Mouse (Mus musculus) erythroblast, adult 5-6 weeks (primary cell): ENCODE results near the gene Mrgprb4. TPM values are rescaled to one million over a fixed set of nuclear protein-coding genes. Genes with fewer than 3 reads are reported as not detected.

Experiments used
- ATAC-seq: replicated peaks from 2 replicates; pipeline ENCODE4 v1.8.0; 2016; ENCODE audit warnings: moderate number of reproducible peaks, mild to moderate bottlenecking, moderate TSS enrichment, inconsistent platforms; ENCODE audit not compliant: poor library complexity, low FRiP score, severe bottlenecking
- total RNA-seq, 2 experiments: library from RNA; stranded (forward) in 1 of 2; stranded (reverse) in 1 of 2; fragments of 150-400 nt in 1 of 2; fragments of 200-764, 138-1000 nt in 1 of 2; gene quantifications; 2 replicates each; pipeline versions ENCODE4 v1.2.3 to v1.2.4; 2015 to 2017; ENCODE audit warnings: low replicate concordance in 2 of 2

The Mrgprb4 gene
- total RNA-seq (2015; ENCODE audit: low replicate concordance): not detected in 2 replicates
- not detected in 2 replicates for total RNA-seq (2017; ENCODE audit: low replicate concordance)

DNA sequence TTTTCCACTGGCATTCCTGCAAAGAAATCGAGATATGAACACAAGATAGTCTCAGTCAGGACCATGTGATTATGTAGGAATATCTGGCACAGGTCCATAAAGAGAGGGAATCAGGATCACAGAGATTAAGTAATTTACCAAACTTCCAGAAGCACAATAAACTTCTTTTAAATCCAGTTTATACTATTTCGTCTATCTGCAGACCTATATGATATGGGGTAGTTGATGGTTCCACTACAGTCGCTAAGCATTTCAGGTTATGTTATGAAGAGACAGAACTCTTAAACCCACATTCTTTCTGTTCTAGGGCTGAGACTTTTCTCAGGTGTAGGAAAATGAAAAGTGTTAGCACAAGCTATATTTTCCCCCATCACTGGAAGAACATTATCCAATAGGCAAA is at the start of gene Mrgprb4:
Mrgprb4 (minus strand) TSS at position 101 of the 400 bp plus-strand sequence.
- ATAC-seq: no peak

DNA sequence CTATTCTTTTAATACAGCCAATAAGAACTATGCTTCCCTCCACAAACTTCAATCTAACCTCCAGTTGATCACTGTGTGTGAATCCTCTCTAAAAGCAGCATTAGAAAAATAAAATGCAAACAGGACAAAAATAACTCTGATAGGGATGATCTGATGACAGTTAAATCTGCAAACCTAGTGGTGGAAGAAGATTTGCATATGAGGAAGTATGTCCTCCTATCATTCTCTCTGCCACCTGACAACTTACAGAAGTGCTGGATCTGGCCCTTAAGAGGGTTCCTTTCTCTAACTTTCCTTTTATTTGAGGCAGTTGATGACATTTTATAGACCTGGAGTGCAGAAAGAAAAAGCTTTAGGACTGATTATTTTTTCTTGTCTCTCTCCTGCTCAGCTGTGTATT is 27.0 kb upstream of the Mrgprb4 start:
- no peak for ATAC-seq

DNA sequence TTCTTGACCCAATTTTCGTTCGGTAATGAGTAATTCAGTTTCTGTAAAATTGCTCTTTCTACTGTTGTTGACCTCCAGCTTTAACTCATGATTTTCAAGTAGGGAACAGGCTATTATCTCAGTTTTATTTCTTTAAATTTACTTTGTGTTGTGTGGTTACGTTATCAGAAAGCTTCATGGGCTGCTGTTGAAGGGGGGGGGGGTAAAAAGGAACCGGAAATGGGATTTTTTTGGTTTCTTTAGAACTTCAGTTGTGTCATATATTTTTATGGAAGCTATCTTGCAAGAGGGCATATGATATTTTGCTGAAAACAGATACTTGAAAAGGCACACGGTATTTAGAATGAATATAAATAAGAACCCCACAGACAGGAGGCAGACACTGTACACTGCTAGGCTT is 26.0 kb upstream of the Mrgprb4 start:
- ATAC-seq: no peak

DNA sequence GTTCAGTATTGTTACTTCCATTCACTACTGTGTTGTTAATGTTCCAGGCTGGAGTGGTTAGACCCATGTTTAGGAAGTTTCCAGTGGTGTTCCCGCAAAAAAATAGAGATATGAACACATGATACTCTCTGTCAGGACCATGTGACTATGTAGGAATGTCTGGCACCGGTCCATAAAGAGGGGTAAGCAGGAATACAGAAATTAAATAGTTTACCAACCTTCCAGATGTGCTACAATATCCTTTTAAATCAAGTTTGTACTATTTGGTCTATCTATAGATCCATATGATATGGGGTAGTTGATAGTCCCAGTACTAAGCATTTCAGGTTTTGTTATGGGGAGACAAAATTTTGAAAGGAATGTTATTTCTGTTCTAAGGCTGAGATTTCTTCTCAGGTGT is 30.2 kb downstream of the Mrgprb4 start, which contains the start of gene Mrgprb5:
Mrgprb5 (minus strand) TSS at position 101 of the 400 bp plus-strand sequence.
- no peak for ATAC-seq

DNA sequence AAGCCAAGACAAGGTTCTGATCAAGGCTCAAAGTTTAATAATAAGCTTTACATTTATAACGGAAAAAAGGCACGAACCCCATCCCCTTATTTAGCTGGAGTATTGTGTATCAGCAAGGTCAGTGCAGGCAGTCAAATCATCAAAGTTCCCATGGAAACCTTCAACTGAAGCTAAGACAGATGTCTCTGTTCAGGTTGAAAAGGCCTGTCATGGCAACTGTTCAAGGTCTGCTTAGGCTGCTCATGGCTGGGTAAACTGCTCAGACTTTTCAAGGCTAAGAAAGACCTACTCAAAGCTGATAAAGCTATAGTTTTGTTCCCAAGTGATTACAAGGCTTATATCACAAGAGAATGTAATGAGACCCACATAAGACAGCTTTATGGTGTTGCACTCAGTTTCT is 31.6 kb downstream of the Mrgprb4 start:
- no peak for ATAC-seq

Other genes starting within 250 kb of the Mrgprb4 start
- not detected in 2 replicates for gene Mrgpra4, start 217.2 kb downstream of the Mrgprb4 start, total RNA-seq (2015; ENCODE audit: low replicate concordance)
- gene Mrgpra4, start 217.2 kb downstream of the Mrgprb4 start, total RNA-seq (2017; ENCODE audit: low replicate concordance): not detected in 2 replicates
- not detected in 2 replicates for gene Mrgprx1, start 171.7 kb downstream of the Mrgprb4 start, total RNA-seq (2015; ENCODE audit: low replicate concordance)
- not detected in 2 replicates for gene Mrgprx1, start 171.7 kb downstream of the Mrgprb4 start, total RNA-seq (2017; ENCODE audit: low replicate concordance)
- gene Mrgprb5, start 30.3 kb downstream of the Mrgprb4 start, total RNA-seq (2015; ENCODE audit: low replicate concordance): not detected in 2 replicates
- not detected in 2 replicates for gene Mrgprb5, start 30.3 kb downstream of the Mrgprb4 start, total RNA-seq (2017; ENCODE audit: low replicate concordance)
- not detected in 2 replicates for gene Mrgprb8, start 189.2 kb upstream of the Mrgprb4 start, total RNA-seq (2015; ENCODE audit: low replicate concordance)
- gene Mrgprb8, start 189.2 kb upstream of the Mrgprb4 start, total RNA-seq (2017; ENCODE audit: low replicate concordance): not detected in 2 replicates